Mouse (Mus musculus) lung, embryonic 14.5 days (tissue): ENCODE results near the gene 2200002D01Rik. TPM values are rescaled to one million over a fixed set of nuclear protein-coding genes. Genes with fewer than 3 reads are reported as not detected.
"Not testable (repeated sequence)": the region's sequence is repeated elsewhere in the genome, so short reads cannot be mapped to it uniquely, and the experiment has no call there.

Experiments used
- ATAC-seq: fragments of 200-750 bp; cut with Nextera tagmentation; 2 replicates; pipeline ENCODE4 v1.8.0; 2017; ENCODE audit warnings: mild to moderate bottlenecking, moderate TSS enrichment, moderate library complexity; ENCODE audit not compliant: insufficient read depth
- DNase-seq: peaks from one replicate; pipeline ENCODE4 v3.0.0-alpha.2; 2015
- H3K27ac ChIP-seq: fragments of 300-500 bp; sonication (generic); 2 replicates; pipeline ENCODE4 v1.5.1; 2014; ENCODE audit warnings: low read depth, mild to moderate bottlenecking, moderate library complexity
- H3K27me3 ChIP-seq: fragments of 300-500 bp; sonication (generic); 2 replicates; pipeline ENCODE4 v1.6.1; 2014; ENCODE audit warnings: low read length, control low read depth; ENCODE audit not compliant: insufficient read depth
- H3K36me3 ChIP-seq: fragments of 300-500 bp; sonication (generic); 2 replicates; pipeline ENCODE4 v1.6.1; 2014; ENCODE audit warnings: control low read depth; ENCODE audit not compliant: insufficient read depth
- H3K4me1 ChIP-seq: fragments of 300-500 bp; sonication (generic); 2 replicates; pipeline ENCODE4 v1.6.1; 2014; ENCODE audit warnings: antibody characterized with exemption, control low read depth; ENCODE audit not compliant: insufficient read depth
- H3K4me2 ChIP-seq: fragments of 300-500 bp; sonication (generic); 2 replicates; pipeline ENCODE4 v1.6.1; 2014; ENCODE audit warnings: mild to moderate bottlenecking
- H3K4me3 ChIP-seq: fragments of 300-500 bp; sonication (generic); 2 replicates; pipeline ENCODE4 v1.5.1; 2014; ENCODE audit warnings: low read depth, low read length
- H3K9ac ChIP-seq: fragments of 300-500 bp; sonication (generic); 2 replicates; pipeline ENCODE4 v1.6.1; 2014
- H3K9me3 ChIP-seq: fragments of 300-500 bp; sonication (generic); 2 replicates; pipeline ENCODE4 v1.6.1; 2016; ENCODE audit warnings: low read depth, low read length, control low read depth
- CTCF ChIP-seq: IDR thresholded peaks from 2 replicates; pipeline ENCODE4 v1.5.1; 2016; ENCODE audit warnings: antibody characterized with exemption, low read depth
- WGBS: fragments of 180-500 bp; shearing (Covaris S2); extraction: QIAGEN DNeasy Blood & Tissue Kit; methylation state at CpG from one replicate; pipeline ENCODE4 v1.1.7; 2014; 5-methylcytosine and 5-hydroxymethylcytosine counted together
- polyA plus RNA-seq: library from polyadenylated mRNA; unstranded; fragments of >200 nt; fragmentation: Nextera tagmentation; extraction: Ambion mirVana; gene quantifications from 2 replicates; pipeline ENCODE4 v1.2.1, GENCODE M21; 2014

The 2200002D01Rik gene
- polyA plus RNA-seq, 1 experiment from 2014 or later: 4.7 TPM

GRCm38 (mm10) chr7:29247314-29247700 lies 959 bp downstream of the 2200002D01Rik start:
- Histone ChIP-seq H3K4me3 (peak overlapping the region; percentile 27), H3K36me3 (peaks cover 31% of the 10 kb centered on the region), H3K27ac (peak overlapping the region; percentile 36; the same call in 1 of the 2 replicates), H3K27me3 (no peaks in the 10 kb centered on the region), H3K4me2 (peak overlapping the region; percentile 54), H3K9ac (no peak overlapping the region), H3K9me3 (no peaks in the 10 kb centered on the region), H3K4me1 (peaks cover 14% of the 10 kb centered on the region; the same call in 1 of the 2 replicates)
- peak; percentile 96 for TF ChIP-seq CTCF
- WGBS: 29% methylated on average over 16 of the region's 16 CpGs
- DNase-seq (peak; percentile 83), ATAC-seq (no peak; the same call in 1 of the 2 replicates)

- no peak for TF ChIP-seq CTCF
- peaks cover 31% of the 10 kb centered on the region for H3K36me3 ChIP-seq
- WGBS: 72% methylated on average over 21 of the region's 21 CpGs
- peaks cover 14% of the 10 kb centered on the region; the same call in 1 of the 2 replicates for H3K4me1 ChIP-seq
- peak overlapping the region; percentile 27; the same call in 1 of the 2 replicates for H3K4me3 ChIP-seq
- H3K27ac ChIP-seq: peak overlapping the region; percentile 36; the same call in 1 of the 2 replicates
- H3K9ac ChIP-seq: no peak overlapping the region
- ATAC-seq (no peak), DNase-seq (peak; percentile 55)
- no peaks in the 10 kb centered on the region for H3K27me3 ChIP-seq
- H3K4me2 ChIP-seq: peak overlapping the region; percentile 54; the same call in 1 of the 2 replicates
- H3K9me3 ChIP-seq: no peaks in the 10 kb centered on the region
Observed at GRCm38 (mm10) chr7:29246619-29247313, 1.5 kb downstream of the 2200002D01Rik start.

- no peak for ATAC-seq
Observed at GRCm38 (mm10) chr7:29246015-29246414, 2.3 kb downstream of the 2200002D01Rik start.

GRCm38 (mm10) chr7:29244732-29245416 lies 3.4 kb downstream of the 2200002D01Rik start:
- Histone ChIP-seq H3K27ac (no peak overlapping the region), H3K9me3 (no peaks in the 10 kb centered on the region), H3K4me3 (no peak overlapping the region), H3K9ac (no peak overlapping the region), H3K36me3 (peaks cover 31% of the 10 kb centered on the region), H3K4me2 (no peak overlapping the region), H3K27me3 (no peaks in the 10 kb centered on the region), H3K4me1 (peaks cover 14% of the 10 kb centered on the region; the same call in 1 of the 2 replicates)
- WGBS: 79% methylated on average over 7 of the region's 7 CpGs
- TF ChIP-seq CTCF: peak; percentile 65
- DNase-seq: peak; percentile 39
- no peak for ATAC-seq

More at GRCm38 (mm10) chr7:29246015-29246414, 2.3 kb downstream of the 2200002D01Rik start:
- Histone ChIP-seq H3K4me3 (no peak overlapping the region), H3K9me3 (no peaks in the 10 kb centered on the region), H3K9ac (no peak overlapping the region), H3K4me2 (no peak overlapping the region), H3K27me3 (no peaks in the 10 kb centered on the region), H3K27ac (no peak overlapping the region), H3K4me1 (peaks cover 14% of the 10 kb centered on the region; the same call in 1 of the 2 replicates), H3K36me3 (peaks cover 31% of the 10 kb centered on the region)
- WGBS: 52% methylated on average over 5 of the region's 5 CpGs
- DNase-seq: peak; percentile 81
- no peak for TF ChIP-seq CTCF

GRCm38 (mm10) chr7:29238019-29238967 lies 10.0 kb downstream of the 2200002D01Rik start, which contains the start of gene Yif1b:
Gene Yif1b, plus strand, starts transcription at chr7:29238329.
- Histone ChIP-seq H3K27me3 (no peaks in the 10 kb centered on the region), H3K9ac (peak within 1 kb of the TSS; percentile 74), H3K9me3 (no peaks in the 10 kb centered on the region), H3K27ac (peak within 1 kb of the TSS; percentile 91), H3K4me1 (peaks cover 7% of the 10 kb centered on the region), H3K4me2 (peak within 1 kb of the TSS; percentile 72), H3K36me3 (no peaks in the 10 kb centered on the region), H3K4me3 (peak within 1 kb of the TSS; percentile 69)
- 0 out of 2 replicates have a peak, but pooled peaks have one; percentile 11 for TF ChIP-seq CTCF
- peak; percentile 100 for DNase-seq
- peak; percentile 96 for ATAC-seq
- under 1% methylated on average over 60 of the region's 60 CpGs for WGBS

GRCm38 (mm10) chr7:29237596-29237995 lies 10.7 kb downstream of the 2200002D01Rik start:
- H3K4me2 ChIP-seq: peak overlapping the region; percentile 72
- H3K4me1 ChIP-seq, DNase-seq, H3K9me3 ChIP-seq, H3K27me3 ChIP-seq, H3K36me3 ChIP-seq: not testable (repeated sequence)
- 24% methylated on average over 6 of the region's 6 CpGs for WGBS
- peak overlapping the region; percentile 69 for H3K4me3 ChIP-seq
- ATAC-seq: peak; percentile 3; the same call in 1 of the 2 replicates
- peak overlapping the region; percentile 91 for H3K27ac ChIP-seq
- peak overlapping the region; percentile 52 for H3K9ac ChIP-seq
